Mouse (Mus musculus): ENCODE measurements at regions not wholly inside any gene's neighbourhood (a gene's known extent, or its start where the extent isn't known, plus 50 kb on each side); places are given as distances from the start of the nearest gene placed in this dataset.

GRCm38 (mm10) chr3:41330356-41330755 is 225.2 kb upstream of the Jade1 start:
- ATAC-seq (ENCODE audit: insufficient number of reproducible peaks, low FRiP score, low TSS enrichment, low read depth): no peak
- 82% methylated on average over 5 of the region's 5 CpGs for WGBS

GRCm38 (mm10) chr3:41328828-41329227 is 226.7 kb upstream of the Jade1 start:
- no peak overlapping the region for H3K4me2 ChIP-seq (ENCODE audit: low read depth, severe bottlenecking)
- H3K9me3 ChIP-seq (ENCODE audit: control insufficient read depth, low read length): no peaks in the 10 kb centered on the region
- DNase-seq (ENCODE audit: low spot score): no peak
- no peaks in the 10 kb centered on the region for H3K36me3 ChIP-seq (ENCODE audit: control insufficient read depth, insufficient read depth, low read length)
- H3K27me3 ChIP-seq (ENCODE audit: control insufficient read depth, insufficient read depth, low read length): no peaks in the 10 kb centered on the region
- H3K4me3 ChIP-seq (ENCODE audit: low read depth, low read length): no peak overlapping the region
- no peak overlapping the region for H3K27ac ChIP-seq (replicated peaks; ENCODE audit: low read depth, low read length)
- H3K4me1 ChIP-seq (ENCODE audit: control insufficient read depth, insufficient read depth, low read length): no peaks in the 10 kb centered on the region
- no peak for ATAC-seq (ENCODE audit: insufficient number of reproducible peaks, low FRiP score, low TSS enrichment, low read depth)
- no peak overlapping the region for H3K9ac ChIP-seq (ENCODE audit: low read length)
- 86% methylated on average over 1 of the region's 1 CpGs for WGBS

More at GRCm38 (mm10) chr3:41330356-41330755, 225.2 kb upstream of the Jade1 start:
- no peak for DNase-seq (ENCODE audit: low spot score)
- no peak overlapping the region for H3K4me2 ChIP-seq (ENCODE audit: low read depth, severe bottlenecking)
- H3K4me1 ChIP-seq (ENCODE audit: control insufficient read depth, insufficient read depth, low read length): no peaks in the 10 kb centered on the region
- H3K9ac ChIP-seq (ENCODE audit: low read length): no peak overlapping the region
- no peak overlapping the region for H3K27ac ChIP-seq (replicated peaks; ENCODE audit: low read depth, low read length)
- no peaks in the 10 kb centered on the region for H3K27me3 ChIP-seq (ENCODE audit: control insufficient read depth, insufficient read depth, low read length)
- H3K36me3 ChIP-seq (ENCODE audit: control insufficient read depth, insufficient read depth, low read length): no peaks in the 10 kb centered on the region
- no peak overlapping the region for H3K4me3 ChIP-seq (ENCODE audit: low read depth, low read length)
- H3K9me3 ChIP-seq (ENCODE audit: control insufficient read depth, low read length): no peaks in the 10 kb centered on the region

- Histone ChIP-seq H3K4me3 (ENCODE audit: low read depth, low read length) (no peak overlapping the region), H3K27me3 (ENCODE audit: control insufficient read depth, insufficient read depth, low read length) (no peaks in the 10 kb centered on the region)
Measured at GRCm38 (mm10) chr3:41326211-41327104, 229.1 kb upstream of the Jade1 start.

GRCm38 (mm10) chr3:41321808-41322207 is 233.7 kb upstream of the Jade1 start:
- peaks cover 11% of the 10 kb centered on the region; the same call in 1 of the 2 replicates for H3K4me1 ChIP-seq (ENCODE audit: control insufficient read depth, insufficient read depth, low read length)
- H3K4me3 ChIP-seq (ENCODE audit: low read depth, low read length): no peak overlapping the region
- ATAC-seq (ENCODE audit: insufficient number of reproducible peaks, low FRiP score, low TSS enrichment, low read depth) (no peak), DNase-seq (ENCODE audit: low spot score) (no peak)
- no peak overlapping the region for H3K4me2 ChIP-seq (ENCODE audit: low read depth, severe bottlenecking)
- no peak overlapping the region for H3K27ac ChIP-seq (replicated peaks; ENCODE audit: low read depth, low read length)
- WGBS: 88% methylated on average over 1 of the region's 1 CpGs
- no peaks in the 10 kb centered on the region for H3K9me3 ChIP-seq (ENCODE audit: control insufficient read depth, low read length)
- H3K36me3 ChIP-seq (ENCODE audit: control insufficient read depth, insufficient read depth, low read length): no peaks in the 10 kb centered on the region
- no peak overlapping the region for H3K9ac ChIP-seq (ENCODE audit: low read length)
- H3K27me3 ChIP-seq (ENCODE audit: control insufficient read depth, insufficient read depth, low read length): no peaks in the 10 kb centered on the region

More at GRCm38 (mm10) chr3:41326211-41327104, 229.1 kb upstream of the Jade1 start:
- no peak overlapping the region for H3K4me2 ChIP-seq (ENCODE audit: low read depth, severe bottlenecking)
- H3K27ac ChIP-seq (replicated peaks; ENCODE audit: low read depth, low read length): no peak overlapping the region
- 81% methylated on average over 12 of the region's 12 CpGs for WGBS
- DNase-seq (ENCODE audit: low spot score): no peak
- no peaks in the 10 kb centered on the region for H3K9me3 ChIP-seq (ENCODE audit: control insufficient read depth, low read length)
- H3K4me1 ChIP-seq (ENCODE audit: control insufficient read depth, insufficient read depth, low read length): no peaks in the 10 kb centered on the region
- no peak for ATAC-seq (ENCODE audit: insufficient number of reproducible peaks, low FRiP score, low TSS enrichment, low read depth)
- no peak overlapping the region for H3K9ac ChIP-seq (ENCODE audit: low read length)
- H3K36me3 ChIP-seq (ENCODE audit: control insufficient read depth, insufficient read depth, low read length): no peaks in the 10 kb centered on the region

GRCm38 (mm10) chr3:41319214-41319856 is 236.2 kb upstream of the Jade1 start:
- WGBS: 35% methylated on average over 5 of the region's 5 CpGs
- DNase-seq (ENCODE audit: low spot score): no peak
- no peak overlapping the region for H3K4me3 ChIP-seq (ENCODE audit: low read depth, low read length)
- H3K9ac ChIP-seq (ENCODE audit: low read length): no peak overlapping the region
- ATAC-seq (ENCODE audit: insufficient number of reproducible peaks, low FRiP score, low TSS enrichment, low read depth): no peak
- H3K4me2 ChIP-seq (ENCODE audit: low read depth, severe bottlenecking): no peak overlapping the region
- H3K4me1 ChIP-seq (ENCODE audit: control insufficient read depth, insufficient read depth, low read length): peaks cover 11% of the 10 kb centered on the region; the same call in 1 of the 2 replicates
- no peaks in the 10 kb centered on the region for H3K27me3 ChIP-seq (ENCODE audit: control insufficient read depth, insufficient read depth, low read length)
- no peaks in the 10 kb centered on the region for H3K36me3 ChIP-seq (ENCODE audit: control insufficient read depth, insufficient read depth, low read length)
- no peaks in the 10 kb centered on the region for H3K9me3 ChIP-seq (ENCODE audit: control insufficient read depth, low read length)
- H3K27ac ChIP-seq (replicated peaks; ENCODE audit: low read depth, low read length): no peak overlapping the region

- H3K36me3 ChIP-seq (ENCODE audit: control insufficient read depth, insufficient read depth, low read length): no peaks in the 10 kb centered on the region
- no peak overlapping the region for H3K27ac ChIP-seq (replicated peaks; ENCODE audit: low read depth, low read length)
- peaks cover 11% of the 10 kb centered on the region; the same call in 1 of the 2 replicates for H3K4me1 ChIP-seq (ENCODE audit: control insufficient read depth, insufficient read depth, low read length)
- 26% methylated on average over 12 of the region's 12 CpGs for WGBS
- DNase-seq (ENCODE audit: low spot score) (peak; percentile 43), ATAC-seq (ENCODE audit: insufficient number of reproducible peaks, low FRiP score, low TSS enrichment, low read depth) (peak; percentile 78)
- no peak overlapping the region for H3K9ac ChIP-seq (ENCODE audit: low read length)
- H3K27me3 ChIP-seq (ENCODE audit: control insufficient read depth, insufficient read depth, low read length): no peaks in the 10 kb centered on the region
- H3K4me3 ChIP-seq (ENCODE audit: low read depth, low read length): no peak overlapping the region
- H3K9me3 ChIP-seq (ENCODE audit: control insufficient read depth, low read length): no peaks in the 10 kb centered on the region
- no peak overlapping the region for H3K4me2 ChIP-seq (ENCODE audit: low read depth, severe bottlenecking)
Measured at GRCm38 (mm10) chr3:41318232-41319131, 235.6 kb upstream of the Pgrmc2 start.

- no peaks in the 10 kb centered on the region for H3K27me3 ChIP-seq (ENCODE audit: control insufficient read depth, insufficient read depth, low read length)
- H3K36me3 ChIP-seq (ENCODE audit: control insufficient read depth, insufficient read depth, low read length): no peaks in the 10 kb centered on the region
- no peak overlapping the region for H3K9ac ChIP-seq (ENCODE audit: low read length)
- DNase-seq (ENCODE audit: low spot score) (no peak), ATAC-seq (ENCODE audit: insufficient number of reproducible peaks, low FRiP score, low TSS enrichment, low read depth) (no peak)
- no peak overlapping the region for H3K4me3 ChIP-seq (ENCODE audit: low read depth, low read length)
- no peaks in the 10 kb centered on the region for H3K9me3 ChIP-seq (ENCODE audit: control insufficient read depth, low read length)
- H3K4me1 ChIP-seq (ENCODE audit: control insufficient read depth, insufficient read depth, low read length): peaks cover 11% of the 10 kb centered on the region; the same call in 1 of the 2 replicates
- H3K4me2 ChIP-seq (ENCODE audit: low read depth, severe bottlenecking): no peak overlapping the region
- H3K27ac ChIP-seq (replicated peaks; ENCODE audit: low read depth, low read length): no peak overlapping the region
- WGBS: 37% methylated on average over 4 of the region's 4 CpGs
Measured at GRCm38 (mm10) chr3:41317170-41317569, 234.3 kb upstream of the Pgrmc2 start.

- Histone ChIP-seq H3K4me1 (ENCODE audit: control insufficient read depth, insufficient read depth, low read length) (no peaks in the 10 kb centered on the region), H3K9me3 (ENCODE audit: control insufficient read depth, low read length) (no peaks in the 10 kb centered on the region), H3K36me3 (ENCODE audit: control insufficient read depth, insufficient read depth, low read length) (no peaks in the 10 kb centered on the region), H3K4me3 (ENCODE audit: low read depth, low read length) (no peak overlapping the region), H3K4me2 (ENCODE audit: low read depth, severe bottlenecking) (no peak overlapping the region), H3K27me3 (ENCODE audit: control insufficient read depth, insufficient read depth, low read length) (no peaks in the 10 kb centered on the region), H3K9ac (ENCODE audit: low read length) (no peak overlapping the region), H3K27ac (replicated peaks; ENCODE audit: low read depth, low read length) (no peak overlapping the region)
- DNase-seq (ENCODE audit: low spot score) (no peak), ATAC-seq (ENCODE audit: insufficient number of reproducible peaks, low FRiP score, low TSS enrichment, low read depth) (no peak)
- WGBS: 91% methylated on average over 6 of the region's 6 CpGs
Measured at GRCm38 (mm10) chr3:41312492-41312891, 229.6 kb upstream of the Pgrmc2 start.
